Mouse (Mus musculus): ENCODE measurements around the gene Rasal1.

GRCm38 (mm10) chr5:120647361-120647760, 1.3 kb upstream of the Rasal1 start:
- TF ChIP-seq POLR2A (IDR thresholded peaks at IDR 0.05; ENCODE audit: control insufficient read depth in 1 of 2, insufficient read depth in 1 of 2, low read depth in 1 of 2, low read length in 2 of 2, poor library complexity in 1 of 2) (no peak), CTCF (IDR thresholded peaks at IDR 0.05 in 2 of 3, conservative IDR thresholded peaks at IDR 0.05 in 1 of 3; ENCODE audit: control insufficient read depth in 1 of 3, insufficient read depth in 1 of 3, low read depth in 2 of 3, low read length in 3 of 3, poor library complexity in 1 of 3, severe bottlenecking in 1 of 3) (no peak), POLR2AphosphoS5 (IDR thresholded peaks at IDR 0.05; ENCODE audit: borderline replicate concordance, low read depth, low read length) (no peak), RCOR1 (IDR thresholded peaks at IDR 0.05; ENCODE audit: low read depth, low read length) (no peak), BHLHE40 (IDR thresholded peaks at IDR 0.05; ENCODE audit: borderline replicate concordance, low read depth, low read length) (no peak), E2F4 (IDR thresholded peaks at IDR 0.05; ENCODE audit: borderline replicate concordance, low read depth, low read length) (no peak), MAX (IDR thresholded peaks at IDR 0.05; ENCODE audit: low read length) (no peak)

Measured in MEL (cell line).